Mouse (Mus musculus) E14TG2a.4 (cell line): Measurements from ENCODE around the gene Gm45716.

Source experiments
- H3K27me3 ChIP-seq: 2 replicates; pipeline ENCODE4 v1.6.1; 2014; ENCODE audit warnings: low read length, control low read depth; ENCODE audit not compliant: insufficient read depth
- H3K36me3 ChIP-seq: 2 replicates; pipeline ENCODE4 v1.6.1; 2014; ENCODE audit warnings: low read length, control low read depth; ENCODE audit not compliant: insufficient read depth
- H3K4me1 ChIP-seq: replicated peaks from 2 replicates; pipeline ENCODE4 v1.6.1; 2014; ENCODE audit warnings: low read depth, low read length, control low read depth
- H3K4me3 ChIP-seq: replicated peaks from 2 replicates; pipeline ENCODE4 v1.5.1; 2014; ENCODE audit warnings: mild to moderate bottlenecking, low read length
- H3K9me3 ChIP-seq: 2 replicates; pipeline ENCODE4 v1.6.1; 2014; ENCODE audit warnings: low read length, control low read depth
- CTCF ChIP-seq: conservative IDR thresholded peaks from 2 replicates; pipeline ENCODE4 v1.5.1; 2014; ENCODE audit warnings: low read length
- NANOG ChIP-seq: IDR thresholded peaks from 2 replicates; pipeline ENCODE4 v1.6.1; 2014; ENCODE audit warnings: borderline replicate concordance, low read length, mixed read lengths
- POU5F1 ChIP-seq: IDR thresholded peaks from 2 replicates; pipeline ENCODE4 v1.6.1; 2014; ENCODE audit warnings: low read length, borderline replicate concordance

The Gm45716 gene

DNA sequence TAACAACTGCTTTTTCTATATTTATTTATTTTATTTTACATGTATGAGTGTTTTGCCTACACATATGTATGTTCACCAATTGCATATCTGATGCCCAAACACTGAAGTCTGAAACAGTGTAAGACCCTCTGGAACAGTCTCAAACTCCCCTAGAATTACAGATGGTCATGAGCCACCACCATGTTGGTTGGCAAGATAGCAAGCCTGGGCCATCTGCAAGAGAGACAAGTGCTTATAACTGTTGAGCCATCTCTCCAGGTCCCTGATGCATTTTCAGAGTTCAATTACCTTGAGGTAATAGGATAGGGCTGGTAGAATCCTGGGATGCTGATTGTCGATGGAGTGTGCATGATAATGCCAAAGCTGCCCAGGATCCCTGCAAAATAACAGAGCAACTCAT, 7.5 kb downstream of the Gm45716 start:
- Histone ChIP-seq H3K27me3 (no peaks in the 10 kb centered on the region), H3K36me3 (no peaks in the 10 kb centered on the region), H3K9me3 (no peaks in the 10 kb centered on the region), H3K4me1 (no peaks in the 10 kb centered on the region), H3K4me3 (no peak overlapping the region)
- no peak for TF ChIP-seq POU5F1
- no peak for TF ChIP-seq CTCF
- no peak for TF ChIP-seq NANOG

- no peaks in the 10 kb centered on the region for H3K27me3 ChIP-seq
- no peaks in the 10 kb centered on the region for H3K4me1 ChIP-seq
- no peaks in the 10 kb centered on the region for H3K36me3 ChIP-seq
- no peak overlapping the region for H3K4me3 ChIP-seq
- no peaks in the 10 kb centered on the region for H3K9me3 ChIP-seq
- TF ChIP-seq POU5F1 (no peak), CTCF (no peak)
Observed at GRCm38 (mm10) chr11:90195756-90196520, 8.5 kb downstream of the Gm45716 start.

DNA sequence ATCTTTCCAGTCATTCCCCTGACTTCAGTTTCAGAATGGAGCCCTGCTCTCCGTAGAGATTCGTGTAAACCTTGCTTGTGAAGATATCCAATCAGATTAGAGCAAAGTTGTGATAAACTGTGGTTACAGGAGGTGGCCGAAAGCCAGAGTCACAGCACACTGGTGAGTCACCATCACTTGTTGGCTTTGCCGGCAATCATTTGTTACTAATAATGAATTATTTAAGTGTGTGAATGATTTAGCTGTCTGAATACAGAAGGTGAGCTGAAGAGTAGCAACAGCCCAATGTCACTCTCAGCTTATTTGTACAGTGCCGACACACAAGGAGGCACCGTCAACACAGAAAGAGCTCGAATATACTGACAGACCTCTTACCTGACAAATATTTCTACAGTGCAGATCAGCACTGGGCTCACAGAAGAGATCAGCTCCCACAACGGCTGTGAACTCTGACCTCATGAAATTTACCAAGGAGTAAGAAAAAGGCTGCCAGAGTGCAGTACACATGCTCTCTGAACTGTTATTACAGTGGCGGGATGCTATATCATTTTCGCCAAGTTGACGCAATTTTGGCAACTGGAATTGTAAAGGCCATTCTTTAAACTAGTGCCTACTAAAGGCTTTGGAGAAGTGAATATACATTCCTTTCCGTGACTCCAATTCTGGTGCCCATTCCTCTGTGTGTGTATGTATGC, 9.2 kb downstream of the Gm45716 start:
- TF ChIP-seq POU5F1 (no peak), CTCF (no peak)

GRCm38 (mm10) chr11:90198048-90198447, 10.6 kb downstream of the Gm45716 start:
- TF ChIP-seq CTCF, result no peak
- no peak for TF ChIP-seq POU5F1
- TF ChIP-seq NANOG, result no peak
- H3K4me1 ChIP-seq, result no peaks in the 10 kb centered on the region
- no peaks in the 10 kb centered on the region for H3K9me3 ChIP-seq

More for the DNA sequence above, 9.2 kb downstream of the Gm45716 start:
- H3K4me1 ChIP-seq, result no peaks in the 10 kb centered on the region
- H3K27me3 ChIP-seq, result no peaks in the 10 kb centered on the region
- H3K36me3 ChIP-seq, result no peaks in the 10 kb centered on the region
- H3K4me3 ChIP-seq, result no peak overlapping the region
- no peaks in the 10 kb centered on the region for H3K9me3 ChIP-seq

DNA sequence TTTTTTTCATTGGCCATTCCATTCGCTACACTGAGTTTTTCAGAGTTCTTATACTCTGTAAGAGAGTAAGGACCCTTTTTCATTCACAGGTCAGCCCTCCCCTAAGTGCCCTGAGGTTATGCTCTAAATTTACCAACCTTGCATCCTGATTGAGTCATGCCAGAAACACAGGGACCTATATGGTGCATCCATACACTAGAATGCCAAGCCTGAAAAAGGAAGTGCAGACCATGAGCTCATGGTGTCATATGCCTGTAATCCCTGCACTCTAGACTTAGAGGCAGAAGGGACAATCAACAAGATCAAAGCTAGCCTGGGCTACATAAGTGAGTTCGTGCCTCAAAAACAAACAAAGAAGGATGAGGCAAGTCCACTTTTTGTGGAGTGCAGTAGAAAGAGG, 13.3 kb downstream of the Gm45716 start:
- TF ChIP-seq NANOG, result no peak
- TF ChIP-seq POU5F1, result no peak
- no peak for TF ChIP-seq CTCF
- H3K36me3 ChIP-seq, result no peaks in the 10 kb centered on the region
- no peaks in the 10 kb centered on the region for H3K4me1 ChIP-seq
- no peaks in the 10 kb centered on the region for H3K27me3 ChIP-seq
- H3K9me3 ChIP-seq, result no peaks in the 10 kb centered on the region
- H3K4me3 ChIP-seq, result no peak overlapping the region

More at GRCm38 (mm10) chr11:90198048-90198447, 10.6 kb downstream of the Gm45716 start:
- Histone ChIP-seq H3K27me3 (no peaks in the 10 kb centered on the region), H3K4me3 (no peak overlapping the region), H3K36me3 (no peaks in the 10 kb centered on the region)

DNA sequence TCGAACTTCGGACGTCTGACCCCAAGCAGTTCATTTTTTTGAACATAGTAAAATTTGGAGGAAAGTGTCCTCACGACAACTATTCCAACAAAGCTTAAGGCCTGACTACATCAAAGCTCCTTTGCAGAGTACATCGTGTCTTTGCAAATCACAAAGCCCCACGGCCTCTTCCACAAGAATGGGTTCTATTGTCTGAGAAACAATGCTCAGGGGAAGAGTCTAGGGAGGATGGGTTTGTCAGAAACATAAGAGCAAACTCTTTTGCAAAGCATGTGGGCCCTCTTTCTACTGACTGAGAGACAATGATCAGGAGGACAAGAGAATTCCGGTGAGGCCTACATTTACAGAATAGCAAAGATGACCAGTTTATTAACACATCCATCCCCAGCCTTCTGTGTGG, 26.8 kb downstream of the Gm45716 start:
- peaks cover 11% of the 10 kb centered on the region for H3K4me1 ChIP-seq
- no peak overlapping the region for H3K4me3 ChIP-seq
- TF ChIP-seq NANOG (peak; percentile 45; the same call in 1 of the 2 replicates), CTCF (no peak)

DNA sequence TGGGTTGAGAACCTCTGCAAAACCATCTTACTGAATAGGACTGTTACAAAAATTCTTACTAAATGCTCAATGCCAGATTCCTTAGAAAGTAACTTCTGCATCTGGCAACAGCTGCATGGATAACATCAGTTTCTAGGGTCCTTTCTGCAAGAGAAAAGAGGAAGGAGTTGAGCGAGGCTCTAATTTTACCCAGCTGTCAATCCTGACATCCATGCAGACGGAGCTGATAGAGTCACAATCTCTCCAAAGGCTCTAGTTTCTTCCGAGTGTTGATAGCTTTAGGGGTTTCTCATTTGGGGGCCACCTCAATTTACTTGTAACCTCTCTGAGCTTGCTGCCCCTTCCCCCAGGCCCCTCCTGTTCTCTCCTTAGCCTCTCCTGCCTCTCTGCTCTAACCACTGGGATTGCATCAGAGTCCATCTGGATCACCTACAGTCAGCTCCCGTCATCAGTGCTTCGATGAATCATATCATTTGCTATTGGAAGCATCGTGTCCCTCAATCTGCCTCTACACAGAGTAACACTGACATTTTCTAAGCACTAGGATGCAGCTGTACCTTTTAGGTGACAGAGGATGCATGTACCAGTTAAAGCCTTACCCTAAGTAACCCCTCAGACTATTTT, 32.7 kb downstream of the Gm45716 start:
- Histone ChIP-seq H3K27me3 (peaks cover 9% of the 10 kb centered on the region; the same call in 1 of the 2 replicates), H3K9me3 (no peaks in the 10 kb centered on the region), H3K4me1 (no peaks in the 10 kb centered on the region), H3K4me3 (no peak overlapping the region), H3K36me3 (no peaks in the 10 kb centered on the region)
- TF ChIP-seq NANOG, result no peak

More for the DNA sequence above, 26.8 kb downstream of the Gm45716 start:
- Histone ChIP-seq H3K36me3 (no peaks in the 10 kb centered on the region), H3K27me3 (no peaks in the 10 kb centered on the region), H3K9me3 (no peaks in the 10 kb centered on the region)

- Histone ChIP-seq H3K36me3 (no peaks in the 10 kb centered on the region), H3K27me3 (peaks cover 9% of the 10 kb centered on the region; the same call in 1 of the 2 replicates), H3K4me3 (no peak overlapping the region), H3K4me1 (no peaks in the 10 kb centered on the region), H3K9me3 (no peaks in the 10 kb centered on the region)
- no peak for TF ChIP-seq CTCF
- no peak for TF ChIP-seq NANOG
- TF ChIP-seq POU5F1, result no peak
Observed at GRCm38 (mm10) chr11:90220750-90221149, 33.3 kb downstream of the Gm45716 start.
